Mouse (Mus musculus) liver, embryonic 14.5 days (tissue): Measurements from ENCODE around the gene Prdx5.

Source experiments
- CTCF ChIP-seq: IDR thresholded peaks from 2 replicates; pipeline ENCODE4 v1.5.1; 2016; ENCODE audit warnings: antibody characterized with exemption, low read depth, control low read depth
- EP300 ChIP-seq: IDR thresholded peaks from 2 replicates; pipeline ENCODE4 v1.6.1; 2016; ENCODE audit warnings: antibody characterized with exemption, low read depth

GRCm38 (mm10) chr19:6861451-6861850 is 48.5 kb downstream of the Prdx5 start:
- TF ChIP-seq CTCF (no peak), EP300 (no peak)
